Mouse (Mus musculus) midbrain, embryonic 12.5 days (tissue): ENCODE data around the gene Mast3. TPM values are rescaled to one million over a fixed set of nuclear protein-coding genes. Genes with fewer than 3 reads are reported as not detected.

Source experiments
- ATAC-seq: fragments of 200-750 bp; cut with Nextera tagmentation; 2 replicates; pipeline ENCODE4 v1.8.0; 2017; ENCODE audit warnings: low read depth, moderate TSS enrichment, moderate library complexity; ENCODE audit not compliant: low FRiP score
- H3K27ac ChIP-seq: fragments of 300-500 bp; sonication (generic); replicated peaks from 2 replicates; pipeline ENCODE4 v1.5.1; 2016; ENCODE audit warnings: mild to moderate bottlenecking
- H3K27me3 ChIP-seq: fragments of 300-500 bp; sonication (generic); 2 replicates; pipeline ENCODE4 v1.6.1; 2016; ENCODE audit warnings: mild to moderate bottlenecking
- H3K36me3 ChIP-seq: fragments of 300-500 bp; sonication (generic); 2 replicates; pipeline ENCODE4 v1.6.1; 2016
- H3K4me1 ChIP-seq: fragments of 300-500 bp; sonication (generic); 2 replicates; pipeline ENCODE4 v1.6.1; 2016
- H3K4me2 ChIP-seq: fragments of 300-500 bp; sonication (generic); replicated peaks from 2 replicates; pipeline ENCODE4 v1.6.1; 2016; ENCODE audit warnings: mild to moderate bottlenecking, moderate library complexity
- H3K4me3 ChIP-seq: fragments of 300-500 bp; sonication (generic); 2 replicates; pipeline ENCODE4 v1.5.1; 2016; ENCODE audit warnings: mild to moderate bottlenecking
- H3K9ac ChIP-seq: fragments of 300-500 bp; sonication (generic); replicated peaks from 2 replicates; pipeline ENCODE4 v1.6.1; 2016; ENCODE audit warnings: mild to moderate bottlenecking, moderate library complexity
- H3K9me3 ChIP-seq: fragments of 300-500 bp; sonication (generic); 2 replicates; pipeline ENCODE4 v1.6.1; 2016; ENCODE audit warnings: mild to moderate bottlenecking
- WGBS: fragments of 180-500 bp; shearing (Covaris S2); methylation state at CpG from one replicate; pipeline ENCODE4 v1.1.7; 2016; 5-methylcytosine and 5-hydroxymethylcytosine counted together
- polyA plus RNA-seq: library from polyadenylated mRNA; unstranded; fragments of >200 nt; fragmentation: Nextera tagmentation; extraction: Ambion mirVana; gene quantifications from 2 replicates; pipeline ENCODE4 v1.2.1, GENCODE M21; 2016

Gene Mast3
- polyA plus RNA-seq, 1 experiment from 2014 or later = 18.0 TPM

GRCm38 (mm10) chr8:70764026-70764425, 40.8 kb downstream of the Mast3 start:
- Histone ChIP-seq H3K4me3 (no peak overlapping the region), H3K36me3 (peaks cover 13% of the 10 kb centered on the region), H3K9me3 (no peaks in the 10 kb centered on the region), H3K4me1 (peaks cover 34% of the 10 kb centered on the region), H3K9ac (no peak overlapping the region), H3K27me3 (peaks cover 31% of the 10 kb centered on the region), H3K4me2 (no peak overlapping the region), H3K27ac (no peak overlapping the region)
- 80% methylated on average over 8 of the region's 8 CpGs for WGBS
- ATAC-seq = no peak

- no peak overlapping the region for H3K4me3 ChIP-seq
- no peak for ATAC-seq
- peaks cover 31% of the 10 kb centered on the region for H3K27me3 ChIP-seq
- peaks cover 8% of the 10 kb centered on the region for H3K36me3 ChIP-seq
- H3K27ac ChIP-seq = no peak overlapping the region
- WGBS = 6% methylated on average over 3 of the region's 3 CpGs
- no peaks in the 10 kb centered on the region for H3K9me3 ChIP-seq
- peaks cover 38% of the 10 kb centered on the region for H3K4me1 ChIP-seq
- no peak overlapping the region for H3K9ac ChIP-seq
- no peak overlapping the region for H3K4me2 ChIP-seq
Measured at GRCm38 (mm10) chr8:70763354-70763753, 41.5 kb downstream of the Mast3 start.

GRCm38 (mm10) chr8:70762118-70762517, 42.7 kb downstream of the Mast3 start:
- peak overlapping the region; percentile 11; the same call in 1 of the 2 replicates for H3K9ac ChIP-seq
- peaks cover 9% of the 10 kb centered on the region for H3K36me3 ChIP-seq
- no peak overlapping the region for H3K4me3 ChIP-seq
- H3K4me1 ChIP-seq = peaks cover 38% of the 10 kb centered on the region
- peaks cover 23% of the 10 kb centered on the region for H3K27me3 ChIP-seq
- no peak for ATAC-seq
- H3K27ac ChIP-seq = no peak overlapping the region
- 77% methylated on average over 1 of the region's 1 CpGs for WGBS
- H3K4me2 ChIP-seq = no peak overlapping the region
- no peaks in the 10 kb centered on the region for H3K9me3 ChIP-seq

GRCm38 (mm10) chr8:70760775-70761406, 44.0 kb downstream of the Mast3 start, which contains the start of gene Mpv17l2:
Gene Mpv17l2 (minus strand): TSS chr8:70760946.
- Histone ChIP-seq H3K4me2 (peak within 1 kb of the TSS; percentile 99), H3K9ac (peak within 1 kb of the TSS; percentile 83), H3K4me3 (peak within 1 kb of the TSS; percentile 67), H3K4me1 (peaks cover 27% of the 10 kb centered on the region), H3K27ac (peak within 1 kb of the TSS; percentile 78), H3K36me3 (peaks cover 20% of the 10 kb centered on the region), H3K9me3 (no peaks in the 10 kb centered on the region), H3K27me3 (peaks cover 11% of the 10 kb centered on the region)
- ATAC-seq = peak; percentile 96
- WGBS = under 1% methylated on average over 55 of the region's 55 CpGs

- H3K27me3 ChIP-seq = 0 out of 2 replicates have a peak, but pooled peaks cover 11% of the 10 kb centered on the region
- peak overlapping the region; percentile 99 for H3K4me2 ChIP-seq
- H3K4me3 ChIP-seq = peak overlapping the region; percentile 67
- ATAC-seq = peak; percentile 24
- WGBS = 1% methylated on average over 22 of the region's 22 CpGs
- H3K36me3 ChIP-seq = peaks cover 20% of the 10 kb centered on the region
- peak overlapping the region; percentile 78 for H3K27ac ChIP-seq
- peaks cover 27% of the 10 kb centered on the region for H3K4me1 ChIP-seq
- H3K9ac ChIP-seq = peak overlapping the region; percentile 83
- no peaks in the 10 kb centered on the region for H3K9me3 ChIP-seq
Measured at GRCm38 (mm10) chr8:70760350-70760749, 44.5 kb downstream of the Mast3 start.

- H3K4me2 ChIP-seq = no peak overlapping the region
Measured at GRCm38 (mm10) chr8:70758616-70759561, 46.0 kb downstream of the Mast3 start.

GRCm38 (mm10) chr8:70758308-70758615, 46.6 kb downstream of the Mast3 start:
- H3K4me3 ChIP-seq = no peak overlapping the region
- WGBS = 86% methylated on average over 7 of the region's 7 CpGs
- no peak for ATAC-seq
- H3K27me3 ChIP-seq = 0 out of 2 replicates have a peak, but pooled peaks cover 7% of the 10 kb centered on the region
- H3K36me3 ChIP-seq = peaks cover 20% of the 10 kb centered on the region
- H3K9ac ChIP-seq = no peak overlapping the region
- no peak overlapping the region for H3K4me2 ChIP-seq
- peaks cover 31% of the 10 kb centered on the region for H3K4me1 ChIP-seq
- H3K27ac ChIP-seq = peak overlapping the region; percentile 20; the same call in 1 of the 2 replicates
- no peaks in the 10 kb centered on the region for H3K9me3 ChIP-seq

More at GRCm38 (mm10) chr8:70758616-70759561, 46.0 kb downstream of the Mast3 start:
- H3K36me3 ChIP-seq = peaks cover 20% of the 10 kb centered on the region
- peak overlapping the region; percentile 20; the same call in 1 of the 2 replicates for H3K27ac ChIP-seq
- H3K4me3 ChIP-seq = no peak overlapping the region
- H3K27me3 ChIP-seq = 0 out of 2 replicates have a peak, but pooled peaks cover 7% of the 10 kb centered on the region
- peaks cover 31% of the 10 kb centered on the region for H3K4me1 ChIP-seq
- 0 out of 2 replicates have a peak overlapping the region, but pooled peaks have one; percentile 28 for H3K9ac ChIP-seq
- H3K9me3 ChIP-seq = no peaks in the 10 kb centered on the region
- 76% methylated on average over 19 of the region's 19 CpGs for WGBS
- no peak for ATAC-seq

- Histone ChIP-seq H3K4me3 (no peak overlapping the region), H3K27me3 (0 out of 2 replicates have a peak, but pooled peaks cover 7% of the 10 kb centered on the region), H3K4me1 (peaks cover 31% of the 10 kb centered on the region), H3K4me2 (no peak overlapping the region), H3K9ac (no peak overlapping the region), H3K36me3 (peaks cover 20% of the 10 kb centered on the region), H3K27ac (peak overlapping the region; percentile 20; the same call in 1 of the 2 replicates), H3K9me3 (no peaks in the 10 kb centered on the region)
- ATAC-seq = no peak
- 70% methylated on average over 22 of the region's 22 CpGs for WGBS
Measured at GRCm38 (mm10) chr8:70757523-70758307, 47.1 kb downstream of the Mast3 start.

- H3K27me3 ChIP-seq = 0 out of 2 replicates have a peak, but pooled peaks cover 7% of the 10 kb centered on the region
- H3K36me3 ChIP-seq = peaks cover 20% of the 10 kb centered on the region
- no peak overlapping the region for H3K9ac ChIP-seq
- ATAC-seq = no peak
- H3K4me1 ChIP-seq = peaks cover 31% of the 10 kb centered on the region
- H3K4me3 ChIP-seq = no peak overlapping the region
- H3K9me3 ChIP-seq = no peaks in the 10 kb centered on the region
- 92% methylated on average over 6 of the region's 6 CpGs for WGBS
- no peak overlapping the region for H3K4me2 ChIP-seq
- H3K27ac ChIP-seq = no peak overlapping the region
Measured at GRCm38 (mm10) chr8:70756476-70757040, 48.3 kb downstream of the Mast3 start.

GRCm38 (mm10) chr8:70755661-70756475, 49.0 kb downstream of the Mast3 start:
- ATAC-seq = no peak
- Histone ChIP-seq H3K4me2 (peak overlapping the region; percentile 89), H3K27me3 (0 out of 2 replicates have a peak, but pooled peaks cover 7% of the 10 kb centered on the region), H3K4me1 (peaks cover 31% of the 10 kb centered on the region), H3K27ac (0 out of 2 replicates have a peak overlapping the region, but pooled peaks have one; percentile 85), H3K9ac (peak overlapping the region; percentile 79), H3K4me3 (peak overlapping the region; percentile 68), H3K36me3 (peaks cover 20% of the 10 kb centered on the region), H3K9me3 (no peaks in the 10 kb centered on the region)
- 86% methylated on average over 24 of the region's 24 CpGs for WGBS
